Mouse (Mus musculus) cerebellum, adult 2 months (tissue): ENCODE measurements around the gene Srrm3.

ENCODE experiments used
- CTCF ChIP-seq: fragments of 200-500 bp; IDR thresholded peaks from 2 replicates; pipeline ENCODE4 v1.5.1; 2011; ENCODE audit warnings: low read depth, mild to moderate bottlenecking, control low read depth, low read length, moderate library complexity, borderline replicate concordance; ENCODE audit not compliant: insufficient read depth
- POLR2A ChIP-seq: fragments of 200-500 bp; IDR thresholded peaks from 2 replicates; pipeline ENCODE4 v1.6.1; 2011; ENCODE audit warnings: low read length, control low read depth, borderline replicate concordance; ENCODE audit not compliant: insufficient read depth

DNA sequence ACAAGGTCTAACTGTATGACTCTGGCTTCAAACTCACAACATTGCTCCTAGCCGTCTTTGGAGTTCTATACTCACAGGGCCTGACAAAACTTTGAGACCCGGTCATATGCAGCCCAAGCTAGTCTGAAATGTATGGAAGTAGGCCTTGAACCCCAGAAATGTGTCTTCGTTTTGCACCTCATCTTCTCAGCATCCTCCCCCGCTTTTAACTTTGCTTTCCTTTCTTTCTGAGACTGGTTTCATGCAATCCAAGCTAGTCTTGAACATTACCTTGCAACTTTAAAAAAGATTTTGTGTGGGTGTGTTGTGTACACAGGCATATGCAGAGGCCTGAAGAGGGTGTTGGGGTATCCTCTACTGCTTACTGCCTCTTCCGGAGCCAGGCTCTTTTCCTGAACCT, 97.6 kb downstream of the Srrm3 start:
- TF ChIP-seq CTCF (no peak), POLR2A (no peak)
